Mouse (Mus musculus): ENCODE measurements around the gene Fbln2. TPM values are rescaled to one million over a fixed set of nuclear protein-coding genes. Genes with fewer than 3 reads are reported as not detected.
"Not testable (repeated sequence)": the region's sequence is repeated elsewhere in the genome, so short reads cannot be mapped to it uniquely, and the experiment has no call there.

Fbln2 gene
- 61.9 and 101 TPM in 2 replicates for polyA plus RNA-seq (2016; fragmentation: Nextera tagmentation; extraction: Ambion mirVana)

- Histone ChIP-seq H3K4me3 (peak within 1 kb of the TSS; percentile 61), H3K4me1 (peaks cover 82% of the 10 kb centered on the region), H3K36me3 (peaks cover 14% of the 10 kb centered on the region; the same call in 1 of the 2 replicates), H3K27ac (peak within 1 kb of the TSS; percentile 88), H3K27me3 (ENCODE audit: low read depth, poor library complexity, severe bottlenecking) (peaks cover 20% of the 10 kb centered on the region)
- DNase-seq (ENCODE audit: low spot score); H3K9me3 ChIP-seq (replicated peaks): not testable (repeated sequence)
These were observed at the start of gene Fbln2 for GRCm38 (mm10) chr6:91212155-91212554. Gene Fbln2, plus strand, starts transcription at chr6:91212455.

DNA sequence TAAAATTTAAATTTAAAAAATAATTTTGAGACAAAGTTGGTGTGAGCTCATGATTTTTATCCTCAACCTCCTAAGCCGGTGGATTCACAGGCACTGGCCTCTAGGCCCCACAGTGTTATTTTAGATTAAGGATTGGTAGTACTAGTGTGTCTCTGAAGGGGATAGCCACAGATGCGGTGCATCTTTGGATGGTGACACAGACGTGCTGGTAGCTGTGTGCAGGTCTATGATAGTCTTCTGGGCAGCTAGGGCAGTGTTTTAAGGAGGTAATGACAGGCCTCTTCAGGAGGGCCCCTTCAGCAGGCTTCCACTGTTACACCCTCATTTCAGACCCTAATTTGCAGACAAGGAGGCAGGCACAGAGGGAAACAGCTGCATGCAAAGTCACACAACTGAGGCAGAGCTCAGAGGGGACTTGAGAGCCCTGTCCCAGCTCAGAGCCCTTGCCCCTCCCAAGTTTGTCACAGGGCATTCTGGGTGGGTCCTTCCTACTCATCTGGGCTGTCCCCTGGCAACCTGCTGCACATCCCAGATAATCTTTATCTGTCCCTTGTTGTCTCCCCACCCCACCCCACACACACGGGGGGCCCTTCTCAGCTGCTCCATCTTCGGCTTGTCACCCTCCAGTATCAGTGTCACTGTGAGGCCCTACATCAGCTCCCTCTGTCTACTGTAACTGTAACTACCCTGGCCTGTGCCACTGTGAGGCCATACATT, 48.9 kb upstream of the Fbln2 start:
- Histone ChIP-seq H3K36me3 (peaks cover 21% of the 10 kb centered on the region), H3K4me3 (no peak overlapping the region), H3K4me1 (peaks cover 33% of the 10 kb centered on the region), H3K9me3 (replicated peaks) (no peaks in the 10 kb centered on the region), H3K27ac (0 out of 2 replicates have a peak overlapping the region, but pooled peaks have one; percentile 16), H3K27me3 (ENCODE audit: low read depth, poor library complexity, severe bottlenecking) (no peaks in the 10 kb centered on the region)
- DNase-seq (ENCODE audit: low spot score): no peak
- 77% methylated on average over 5 of the region's 5 CpGs for WGBS

- no peaks in the 10 kb centered on the region for H3K27me3 ChIP-seq (ENCODE audit: low read depth, poor library complexity, severe bottlenecking)
- H3K9me3 ChIP-seq (replicated peaks): no peaks in the 10 kb centered on the region
- H3K36me3 ChIP-seq: peaks cover 25% of the 10 kb centered on the region
- DNase-seq (ENCODE audit: low spot score): no peak
- H3K4me1 ChIP-seq: peaks cover 21% of the 10 kb centered on the region
- WGBS: 86% methylated on average over 2 of the region's 2 CpGs
- H3K27ac ChIP-seq: no peak overlapping the region
- no peak overlapping the region for H3K4me3 ChIP-seq
These were observed 47.7 kb upstream of the Fbln2 start for GRCm38 (mm10) chr6:91164584-91164983.

- Histone ChIP-seq H3K4me1 (peaks cover 17% of the 10 kb centered on the region), H3K9me3 (replicated peaks) (no peaks in the 10 kb centered on the region), H3K36me3 (peaks cover 25% of the 10 kb centered on the region), H3K27ac (no peak overlapping the region), H3K27me3 (ENCODE audit: low read depth, poor library complexity, severe bottlenecking) (no peaks in the 10 kb centered on the region), H3K4me3 (no peak overlapping the region)
- DNase-seq (ENCODE audit: low spot score): peak; percentile 81
- WGBS: 38% methylated on average over 3 of the region's 3 CpGs
These were observed 47.0 kb upstream of the Fbln2 start for GRCm38 (mm10) chr6:91165210-91165609.

DNA sequence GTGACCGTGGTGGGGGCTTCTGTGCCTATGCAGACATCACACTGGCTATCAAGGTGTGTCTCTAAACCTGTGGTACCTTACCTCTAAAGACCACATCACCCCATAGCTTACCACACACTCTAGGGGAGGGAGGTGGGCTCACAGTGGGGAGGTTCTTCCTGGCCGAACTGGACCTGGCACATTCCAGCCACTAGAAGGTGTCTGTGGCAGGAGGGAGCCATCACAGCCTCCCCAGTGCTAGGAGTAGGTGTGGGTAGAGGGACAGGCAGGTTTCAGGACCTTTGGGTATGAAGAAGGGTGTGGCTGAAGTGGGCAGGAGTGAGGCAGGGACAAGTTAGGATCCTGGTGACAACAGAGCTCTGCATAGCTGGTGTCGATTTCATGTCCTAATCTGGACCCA, 44.4 kb upstream of the Fbln2 start:
- no peaks in the 10 kb centered on the region for H3K27me3 ChIP-seq (ENCODE audit: low read depth, poor library complexity, severe bottlenecking)
- peaks cover 37% of the 10 kb centered on the region for H3K36me3 ChIP-seq
- WGBS: 63% methylated on average over 3 of the region's 3 CpGs
- DNase-seq (ENCODE audit: low spot score): no peak
- H3K9me3 ChIP-seq (replicated peaks): no peaks in the 10 kb centered on the region
- 0 out of 2 replicates have a peak overlapping the region, but pooled peaks have one; percentile 10 for H3K27ac ChIP-seq
- no peak overlapping the region for H3K4me3 ChIP-seq
- H3K4me1 ChIP-seq: no peaks in the 10 kb centered on the region

GRCm38 (mm10) chr6:91169129-91169528, 43.1 kb upstream of the Fbln2 start:
- Histone ChIP-seq H3K27ac (no peak overlapping the region), H3K27me3 (ENCODE audit: low read depth, poor library complexity, severe bottlenecking) (no peaks in the 10 kb centered on the region), H3K4me3 (no peak overlapping the region), H3K36me3 (peaks cover 47% of the 10 kb centered on the region), H3K9me3 (replicated peaks) (no peaks in the 10 kb centered on the region), H3K4me1 (peaks cover 5% of the 10 kb centered on the region; the same call in 1 of the 2 replicates)
- no peak for DNase-seq (ENCODE audit: low spot score)
- 89% methylated on average over 8 of the region's 8 CpGs for WGBS

DNA sequence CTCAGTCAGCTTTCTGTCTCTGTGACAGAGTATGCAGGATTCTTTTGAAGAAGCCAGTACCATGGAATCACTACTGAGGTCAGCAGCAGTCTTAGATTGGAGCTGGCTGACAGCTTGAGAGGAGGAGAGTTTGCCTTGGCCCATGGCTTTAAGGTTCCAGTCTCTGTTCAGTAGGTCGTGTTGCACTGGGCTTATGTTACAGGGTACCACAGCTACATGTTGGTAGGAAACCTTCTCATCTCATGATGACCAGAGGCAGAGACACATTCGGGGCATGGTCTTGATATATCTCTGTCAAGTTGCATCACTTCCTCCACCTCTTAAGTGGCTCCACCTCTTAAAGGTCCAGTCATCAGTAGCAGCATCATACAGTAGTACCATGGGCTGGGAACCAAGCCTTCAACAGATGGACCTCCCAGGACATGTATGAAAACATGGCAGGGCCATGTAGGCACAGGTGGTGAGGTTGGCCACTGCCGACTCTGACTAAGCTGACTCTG, 40.8 kb upstream of the Fbln2 start:
- H3K9me3 ChIP-seq (replicated peaks): no peaks in the 10 kb centered on the region
- no peak overlapping the region for H3K4me3 ChIP-seq
- WGBS: 80% methylated on average over 3 of the region's 3 CpGs
- no peaks in the 10 kb centered on the region for H3K27me3 ChIP-seq (ENCODE audit: low read depth, poor library complexity, severe bottlenecking)
- H3K27ac ChIP-seq: no peak overlapping the region
- peaks cover 42% of the 10 kb centered on the region for H3K36me3 ChIP-seq
- H3K4me1 ChIP-seq: peaks cover 5% of the 10 kb centered on the region; the same call in 1 of the 2 replicates
- no peak for DNase-seq (ENCODE audit: low spot score)

DNA sequence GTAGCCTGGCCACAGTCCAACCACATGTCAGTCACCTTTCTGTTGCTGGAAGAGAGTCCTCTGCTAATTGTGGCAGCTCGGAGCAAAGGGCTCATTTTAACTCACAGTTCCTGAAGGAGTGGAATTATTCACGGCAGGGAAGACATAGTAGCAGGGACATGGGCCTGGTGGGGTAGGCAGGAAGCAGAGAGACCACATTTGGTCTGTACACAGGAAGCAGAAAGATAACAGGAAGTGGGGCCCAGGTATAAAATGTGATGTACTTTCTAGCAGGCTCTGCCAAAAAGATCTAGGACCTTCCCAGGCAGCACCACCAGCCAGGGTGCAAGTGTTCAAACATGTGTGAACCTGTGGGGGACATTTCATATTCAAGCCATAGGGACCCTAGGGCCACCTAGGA, 39.9 kb upstream of the Fbln2 start:
- Histone ChIP-seq H3K4me3 (no peak overlapping the region), H3K4me1 (peaks cover 5% of the 10 kb centered on the region; the same call in 1 of the 2 replicates), H3K36me3 (peaks cover 40% of the 10 kb centered on the region), H3K27ac (no peak overlapping the region), H3K27me3 (ENCODE audit: low read depth, poor library complexity, severe bottlenecking) (no peaks in the 10 kb centered on the region), H3K9me3 (replicated peaks) (no peaks in the 10 kb centered on the region)
- 84% methylated on average over 2 of the region's 2 CpGs for WGBS
- DNase-seq (ENCODE audit: low spot score): no peak

DNA sequence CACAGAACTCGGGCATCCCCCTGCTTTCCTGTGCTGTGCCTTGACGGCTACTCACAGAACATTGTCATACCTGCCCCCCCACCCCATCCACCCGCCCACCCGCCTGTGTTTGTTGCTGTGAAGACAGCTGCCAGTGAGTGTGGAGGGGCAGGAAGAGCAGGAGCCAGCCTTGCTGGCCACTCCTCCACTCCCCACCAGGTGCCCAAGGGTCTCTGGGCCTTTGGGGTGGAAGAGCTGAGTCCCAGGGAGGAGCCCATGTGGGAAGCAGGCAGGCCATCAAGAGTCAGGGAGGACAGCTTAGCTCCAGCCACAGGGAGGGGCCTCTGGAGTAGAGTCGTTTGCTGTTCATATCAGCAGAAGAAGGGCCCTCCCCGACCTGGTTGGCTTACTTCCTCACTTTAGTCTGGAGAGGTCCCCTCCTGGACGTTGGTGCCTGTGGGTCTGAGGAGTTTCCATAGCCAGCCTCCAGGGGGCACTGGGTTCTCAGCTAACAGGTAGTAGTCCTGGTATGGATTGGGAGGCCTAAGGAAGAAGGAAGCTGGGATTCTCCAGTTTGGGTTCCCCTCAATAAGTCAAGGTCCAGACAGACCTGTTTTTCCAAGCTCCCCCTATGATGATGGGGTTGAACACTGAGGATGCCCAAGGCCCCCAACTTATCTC, 38.9 kb upstream of the Fbln2 start:
- Histone ChIP-seq H3K4me1 (peaks cover 5% of the 10 kb centered on the region; the same call in 1 of the 2 replicates), H3K4me3 (no peak overlapping the region), H3K27ac (peak overlapping the region; percentile 27; the same call in 1 of the 2 replicates), H3K9me3 (replicated peaks) (no peaks in the 10 kb centered on the region), H3K27me3 (ENCODE audit: low read depth, poor library complexity, severe bottlenecking) (no peaks in the 10 kb centered on the region), H3K36me3 (peaks cover 36% of the 10 kb centered on the region)
- peak; percentile 77 for DNase-seq (ENCODE audit: low spot score)
- 41% methylated on average over 7 of the region's 7 CpGs for WGBS

DNA sequence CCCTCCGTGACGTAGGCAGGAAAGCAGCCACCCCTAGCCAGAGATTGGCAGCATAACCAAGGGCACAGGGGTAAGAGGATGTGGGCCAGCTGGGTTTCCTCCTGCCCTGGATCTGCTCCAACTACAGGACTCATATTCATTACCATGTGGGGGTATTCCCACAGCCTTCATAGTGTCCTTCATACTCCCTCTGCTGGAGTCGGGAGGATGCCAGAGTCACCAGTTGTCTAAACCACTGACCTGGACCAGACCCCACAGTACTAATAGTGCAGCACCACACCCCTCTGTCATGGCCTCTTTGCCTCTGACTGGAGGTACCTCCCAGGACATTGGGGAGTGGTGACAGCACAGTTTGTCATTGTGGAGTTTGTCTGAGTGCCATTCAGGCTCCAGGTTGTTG, 38.0 kb upstream of the Fbln2 start:
- no peaks in the 10 kb centered on the region for H3K27me3 ChIP-seq (ENCODE audit: low read depth, poor library complexity, severe bottlenecking)
- peaks cover 5% of the 10 kb centered on the region; the same call in 1 of the 2 replicates for H3K4me1 ChIP-seq
- WGBS: 89% methylated on average over 3 of the region's 3 CpGs
- H3K27ac ChIP-seq: no peak overlapping the region
- H3K36me3 ChIP-seq: peaks cover 29% of the 10 kb centered on the region
- DNase-seq (ENCODE audit: low spot score): no peak
- no peaks in the 10 kb centered on the region for H3K9me3 ChIP-seq (replicated peaks)
- H3K4me3 ChIP-seq: no peak overlapping the region

GRCm38 (mm10) chr6:91180767-91181171, 31.5 kb upstream of the Fbln2 start:
- Histone ChIP-seq H3K4me1 (peaks cover 34% of the 10 kb centered on the region), H3K36me3 (no peaks in the 10 kb centered on the region), H3K27ac (peak overlapping the region; percentile 79), H3K27me3 (ENCODE audit: low read depth, poor library complexity, severe bottlenecking) (no peaks in the 10 kb centered on the region), H3K4me3 (no peak overlapping the region), H3K9me3 (replicated peaks) (no peaks in the 10 kb centered on the region)
- WGBS: 49% methylated on average over 9 of the region's 9 CpGs
- peak; percentile 50 for DNase-seq (ENCODE audit: low spot score)

GRCm38 (mm10) chr6:91181320-91181719, 30.9 kb upstream of the Fbln2 start:
- 80% methylated on average over 2 of the region's 2 CpGs for WGBS
- DNase-seq (ENCODE audit: low spot score): no peak
- no peaks in the 10 kb centered on the region for H3K27me3 ChIP-seq (ENCODE audit: low read depth, poor library complexity, severe bottlenecking)
- H3K27ac ChIP-seq: peak overlapping the region; percentile 79
- H3K4me1 ChIP-seq: peaks cover 36% of the 10 kb centered on the region
- H3K36me3 ChIP-seq: no peaks in the 10 kb centered on the region
- H3K9me3 ChIP-seq (replicated peaks): no peaks in the 10 kb centered on the region
- no peak overlapping the region for H3K4me3 ChIP-seq

DNA sequence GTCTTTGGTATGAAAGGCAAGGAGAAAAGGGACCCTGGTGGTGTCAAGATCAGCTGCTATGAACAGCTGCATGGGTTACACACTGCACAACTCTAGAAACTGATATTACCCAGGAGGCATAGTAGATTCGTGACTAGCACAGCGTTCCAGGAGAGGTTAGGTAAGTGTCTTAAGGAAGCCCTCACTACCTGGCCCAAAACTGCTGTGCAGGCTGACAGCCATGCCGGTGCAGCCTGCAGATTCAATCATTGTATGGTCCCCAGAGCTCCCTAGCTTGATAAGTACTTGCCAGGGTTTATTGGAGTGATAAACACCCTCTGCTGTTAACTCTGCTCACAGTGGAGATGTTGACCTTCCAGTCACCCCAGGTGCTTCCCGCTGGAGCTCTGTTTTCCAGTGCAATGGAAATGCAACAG, 30.2 kb upstream of the Fbln2 start:
- Histone ChIP-seq H3K9me3 (replicated peaks) (no peaks in the 10 kb centered on the region), H3K4me3 (no peak overlapping the region), H3K36me3 (no peaks in the 10 kb centered on the region), H3K27me3 (ENCODE audit: low read depth, poor library complexity, severe bottlenecking) (no peaks in the 10 kb centered on the region), H3K4me1 (peaks cover 37% of the 10 kb centered on the region), H3K27ac (peak overlapping the region; percentile 31; the same call in 1 of the 2 replicates)
- 74% methylated on average over 4 of the region's 4 CpGs for WGBS
- DNase-seq (ENCODE audit: low spot score): no peak

All from limb, embryonic 10.5 days (tissue).